Mouse (Mus musculus): ENCODE data around the gene Dtd1. TPM values are rescaled to one million over a fixed set of nuclear protein-coding genes. Genes with fewer than 3 reads are reported as not detected.

Dtd1 gene
- polyA plus RNA-seq (2012; ENCODE audit: low replicate concordance): 4.1 and 10.2 TPM in 2 replicates

DNA sequence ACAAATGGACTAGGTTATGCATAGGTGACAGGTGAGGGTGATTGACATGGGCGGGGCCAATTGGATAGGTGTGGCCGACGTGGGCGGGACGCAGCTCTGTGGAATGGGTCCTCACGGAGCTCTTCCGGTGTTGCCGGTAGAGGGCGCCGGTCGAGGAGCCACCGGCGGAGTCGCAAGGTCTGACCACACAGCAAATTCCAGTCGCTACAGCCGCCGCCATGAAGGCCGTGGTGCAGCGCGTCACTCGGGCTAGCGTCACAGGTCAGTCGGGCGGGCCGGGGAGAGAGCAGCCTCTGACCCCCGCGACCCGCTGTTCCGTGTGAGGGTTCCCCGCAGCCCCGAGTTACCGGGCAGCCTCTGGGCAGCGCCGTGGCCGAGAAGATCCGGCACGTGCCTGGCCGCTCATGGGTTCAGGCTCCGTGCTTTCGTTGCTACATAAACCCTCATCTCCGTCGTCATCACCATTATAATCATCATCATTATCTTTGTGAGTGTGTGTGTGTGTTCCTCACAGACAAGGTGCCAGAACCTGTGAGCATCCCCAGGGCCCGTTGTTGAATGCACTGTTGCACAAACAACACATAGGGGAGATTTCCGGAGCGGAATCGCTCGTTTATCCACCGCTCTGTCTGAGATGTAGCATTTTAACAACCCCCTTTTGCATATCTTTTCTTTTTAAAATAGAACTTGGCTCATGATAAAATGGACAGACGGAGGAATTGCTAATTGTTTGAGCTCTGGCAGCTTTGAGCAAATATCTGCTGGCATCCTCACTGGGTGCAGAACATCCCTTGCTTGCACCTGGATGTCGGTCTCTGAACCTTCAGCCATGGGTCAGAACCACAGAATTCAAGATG is at the start of gene Dtd1:
Dtd1 (plus strand) TSS at position 67 of the 857 bp plus-strand sequence.

DNA sequence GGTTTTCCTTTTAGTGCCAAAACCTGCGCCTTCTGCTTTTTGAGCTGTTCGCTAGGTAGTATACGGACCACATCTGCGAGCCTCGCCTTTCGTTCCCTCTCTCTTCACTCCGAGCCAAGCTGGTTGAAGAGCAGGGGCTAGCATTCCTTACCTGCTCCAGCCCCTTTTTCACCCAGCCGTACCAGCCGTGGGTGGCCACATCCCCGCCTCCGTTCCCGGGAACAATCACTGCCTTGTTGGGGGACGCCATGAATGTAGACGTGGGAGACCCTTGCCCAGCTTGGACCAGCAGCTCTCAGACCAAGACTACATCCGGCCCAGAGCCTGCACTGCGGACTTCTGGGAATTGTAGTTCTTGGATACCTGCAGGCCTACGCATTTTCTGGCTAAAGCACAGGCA is 49.2 kb upstream of the Dtd1 start, which contains the start of gene Rbbp9:
Rbbp9 (minus strand) TSS at position 341 of the 400 bp plus-strand sequence.

DNA sequence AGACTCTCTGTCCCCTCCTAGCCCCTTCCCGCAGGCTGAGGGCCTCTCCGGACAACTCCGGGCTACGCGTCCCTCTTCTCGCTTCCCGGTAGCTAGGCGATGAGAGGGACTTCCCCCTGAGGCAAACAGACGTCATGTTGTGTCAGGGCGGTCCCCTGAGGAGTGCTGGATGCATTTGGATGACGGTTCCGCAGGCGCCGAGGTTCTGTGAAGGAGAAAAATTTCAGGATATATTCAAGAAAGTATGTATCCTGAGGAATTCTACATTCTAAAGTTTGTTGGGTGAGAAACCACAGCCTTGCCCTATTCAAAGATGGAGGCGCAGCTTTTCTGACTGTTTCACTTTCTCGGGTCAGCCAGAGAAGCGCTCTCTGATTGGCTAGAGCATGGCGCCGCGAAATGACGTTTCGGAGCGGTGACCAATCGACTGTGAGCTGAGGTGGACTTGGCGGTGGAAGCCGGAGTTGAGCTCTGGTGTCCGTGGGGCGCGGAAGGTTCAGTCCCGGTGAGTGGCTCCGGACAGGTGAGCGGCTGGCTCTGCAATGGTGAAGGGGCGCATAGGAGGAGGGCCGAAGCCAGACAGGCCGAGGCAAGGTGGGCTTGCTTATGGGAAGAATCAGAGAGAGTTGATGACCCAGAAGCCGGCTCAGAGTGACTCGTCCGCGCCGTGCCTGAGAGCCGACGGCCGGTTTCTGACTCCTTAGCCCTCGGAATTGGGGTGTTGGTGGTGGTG is 43.7 kb upstream of the Dtd1 start, which contains the start of gene Sec23b:
Sec23b (plus strand) TSS at position 410 of the 733 bp plus-strand sequence.

DNA sequence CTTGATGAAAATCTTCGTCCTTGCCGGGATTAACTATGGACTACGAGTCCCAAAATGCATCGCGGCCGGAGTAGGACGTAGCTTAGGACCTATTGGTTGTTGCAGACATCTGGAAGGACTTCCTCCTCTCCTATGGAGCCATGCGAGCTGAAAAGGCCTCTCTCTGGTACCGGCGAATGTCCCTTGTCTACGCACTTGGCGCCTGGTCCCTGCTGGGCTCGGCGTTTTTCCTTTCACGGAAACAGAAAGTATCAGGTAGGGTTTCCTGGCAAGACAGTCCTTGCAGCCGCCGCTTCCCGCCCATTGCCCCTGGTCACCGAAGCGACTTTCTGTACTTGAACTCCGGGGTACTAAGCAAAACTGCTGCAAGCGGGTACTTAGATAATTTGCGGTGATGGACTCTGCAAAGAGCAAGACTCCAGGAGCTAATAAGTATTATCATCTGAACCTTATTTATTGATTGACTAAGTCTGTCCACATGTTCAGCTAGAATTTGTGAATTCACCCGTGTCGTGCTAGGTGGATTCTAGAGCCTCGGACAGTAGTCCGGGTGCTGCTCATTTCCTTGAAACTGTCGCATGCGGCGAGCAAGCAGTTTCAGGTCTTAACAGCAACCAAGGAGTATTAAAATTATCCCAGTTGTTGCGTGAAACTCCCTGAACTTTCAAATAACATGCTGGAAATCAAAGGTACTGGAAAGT is 5.6 kb upstream of the Dtd1 start, which contains the start of gene Smim26:
Smim26 (plus strand) TSS at position 104 of the 701 bp plus-strand sequence.

Other genes with a start within 250 kb of the Dtd1 start
- 7.3 and 27.2 TPM in 2 replicates for gene Kat14, start 230.9 kb upstream of the Dtd1 start, polyA plus RNA-seq (2012; ENCODE audit: low replicate concordance)
- 11.1 TPM in 1 of 2 replicates, not detected in the other for gene Pet117, start 230.9 kb upstream of the Dtd1 start, polyA plus RNA-seq (2012; ENCODE audit: low replicate concordance)
- gene Dzank1, start 72.5 kb upstream of the Dtd1 start, polyA plus RNA-seq (2012; ENCODE audit: low replicate concordance): not detected in 2 replicates
- 1.5 and 8.2 TPM in 2 replicates for gene Polr3f, start 72.2 kb upstream of the Dtd1 start, polyA plus RNA-seq (2012; ENCODE audit: low replicate concordance)
- gene Rbbp9, start 49.0 kb upstream of the Dtd1 start, polyA plus RNA-seq (2012; ENCODE audit: low replicate concordance): 0.60 and 0.83 TPM in 2 replicates
- gene Sec23b, start 43.7 kb upstream of the Dtd1 start, polyA plus RNA-seq (2012; ENCODE audit: low replicate concordance): 2.8 and 6.9 TPM in 2 replicates
- 1.2 TPM in 1 of 2 replicates, not detected in the other for gene Smim26, start 5.8 kb upstream of the Dtd1 start, polyA plus RNA-seq (2012; ENCODE audit: low replicate concordance)
- not detected in 2 replicates for gene Scp2d1, start 223.8 kb downstream of the Dtd1 start, polyA plus RNA-seq (2012; ENCODE audit: low replicate concordance)

Measured in leukemia stem cell, adult 10-12 weeks (primary cell).